Mouse (Mus musculus) effector memory CD4-positive, alpha-beta T cell, adult 5 months (primary cell): ENCODE data around the gene Atp1b1. TPM values are rescaled to one million over a fixed set of nuclear protein-coding genes. Genes with fewer than 3 reads are reported as not detected.

Source experiments
- polyA plus RNA-seq: library from polyadenylated mRNA; unstranded; fragments of 100-300 nt; shearing (Covaris generic); gene quantifications from one replicate; pipeline ENCODE4 v1.2.1, GENCODE M21; 2017

Atp1b1 gene
- 4.5 TPM for polyA plus RNA-seq

GRCm38 (mm10) chr1:164458245-164458613, at the start of gene Atp1b1:
Gene Atp1b1 (minus strand): TSS chr1:164458355.

Other genes starting within 250 kb of the Atp1b1 start
- 7.2 TPM for gene Slc19a2, start 209.3 kb downstream of the Atp1b1 start, polyA plus RNA-seq
- gene Ccdc181, start 182.8 kb downstream of the Atp1b1 start, polyA plus RNA-seq = 4.1 TPM
- gene Nme7, start 154.2 kb downstream of the Atp1b1 start, polyA plus RNA-seq = 6.0 TPM
- 12.6 TPM for gene Blzf1, start 150.9 kb downstream of the Atp1b1 start, polyA plus RNA-seq